Mouse (Mus musculus): ENCODE results near the gene Dpp8.

- TF ChIP-seq CTCF (IDR thresholded peaks at IDR 0.05; ENCODE audit: borderline replicate concordance, control insufficient read depth, extremely low read depth, insufficient read depth, low read length, poor library complexity) = no peak
- TF ChIP-seq POLR2A (IDR thresholded peaks at IDR 0.05; ENCODE audit: control insufficient read depth, extremely low read depth, insufficient read depth, low read length, poor library complexity) = no peak
Measured at GRCm38 (mm10) chr9:65005737-65006136, 26.5 kb upstream of the Dpp8 start.
